ENCODE assay signal across 23 mouse cellular contexts in the genomic region with DNA sequence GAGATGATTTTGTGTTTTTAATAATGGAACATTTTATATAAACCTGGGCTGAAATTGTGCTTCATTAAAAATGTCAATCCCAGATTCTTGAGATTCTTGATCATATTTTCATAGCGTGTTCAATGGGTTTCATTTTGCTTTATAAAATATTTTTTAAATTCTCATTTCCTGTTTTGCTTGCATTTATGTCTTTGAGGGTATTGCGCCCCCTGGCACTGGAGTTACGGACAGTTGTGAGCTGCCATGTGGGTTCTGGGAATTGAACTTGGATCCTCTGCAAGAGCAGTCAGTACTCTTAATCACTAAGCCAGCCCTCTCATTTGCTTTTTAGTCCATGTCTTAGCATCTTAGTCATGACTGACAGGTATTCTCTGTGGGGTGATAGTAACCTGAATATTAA. TPM values are rescaled to one million over a fixed set of nuclear protein-coding genes. Genes with fewer than 3 reads are reported as not detected.
A peak's percentile ranks its signal among the peaks of the same experiment; 100 is the strongest.
DNase-seq lines count a peak whose midpoint lies in the region; ATAC-seq and TF ChIP-seq lines count a peak whose summit lies in the region.
"Had no signal": no experiment of that assay in that cellular context is flagged by ENCODE, and none has a peak within 500 bp of the region (broad histone marks: within the 10 kb centered on the region; RNA-seq: fewer than 3 reads in every experiment).

No protein-coding gene starts in this region.

- H3K4me2 ChIP-seq in heart, postnatal 0 days (ENCODE audit: low read depth, low read length), result no peak overlapping the region
- H3K4me2 ChIP-seq in lung, postnatal 0 days (replicated peaks; ENCODE audit: low read depth, low read length), result no peak overlapping the region
- H3K4me2 ChIP-seq in stomach, postnatal 0 days (replicated peaks; ENCODE audit: low read depth), result no peak overlapping the region
- H3K4me2 ChIP-seq: embryonic facial prominence, embryonic 12.5 days; heart, embryonic 12.5 days; hindbrain, embryonic 12.5 days; midbrain, embryonic 11.5 days had no signal

- peaks cover 17% of the 10 kb centered on the region for H3K4me1 ChIP-seq in heart, postnatal 0 days (ENCODE audit: control insufficient read depth, insufficient read depth)
- H3K4me1 ChIP-seq in lung, postnatal 0 days (ENCODE audit: insufficient read depth, low read depth, low read length), result no peaks in the 10 kb centered on the region
- peaks cover 3% of the 10 kb centered on the region; the same call in 1 of the 2 replicates for H3K4me1 ChIP-seq in stomach, postnatal 0 days (replicated peaks; ENCODE audit: control insufficient read depth, insufficient read depth)
- H3K4me1 ChIP-seq: embryonic facial prominence, embryonic 12.5 days had no signal

- H3K4me3 ChIP-seq in heart, postnatal 0 days (ENCODE audit: low read depth, low read length), result no peak overlapping the region
- H3K4me3 ChIP-seq in lung, postnatal 0 days (ENCODE audit: low read depth, low read length), result no peak overlapping the region
- H3K4me3 ChIP-seq in stomach, postnatal 0 days (ENCODE audit: low read depth, low read length), result no peak overlapping the region
- H3K4me3 ChIP-seq: embryonic facial prominence, embryonic 12.5 days; heart, embryonic 12.5 days; hindbrain, embryonic 12.5 days had no signal

- H3K9me3 ChIP-seq in heart, postnatal 0 days (replicated peaks; ENCODE audit: control insufficient read depth, low read length), result peaks cover 4% of the 10 kb centered on the region
- H3K9me3 ChIP-seq in lung, postnatal 0 days (ENCODE audit: low read length), result no peaks in the 10 kb centered on the region
- no peaks in the 10 kb centered on the region for H3K9me3 ChIP-seq in stomach, postnatal 0 days (ENCODE audit: control insufficient read depth, low read length)
- H3K9me3 ChIP-seq: embryonic facial prominence, embryonic 12.5 days; heart, embryonic 12.5 days; hindbrain, embryonic 12.5 days had no signal

- ATAC-seq in heart, postnatal 0 days (ENCODE audit: insufficient read depth, low read depth), result no peak
- no peak for ATAC-seq in lung, postnatal 0 days
- no peak for ATAC-seq in stomach, postnatal 0 days (ENCODE audit: low FRiP score, low TSS enrichment)
- ATAC-seq: forebrain, postnatal 0 days had no signal

- TF ChIP-seq EP300 in heart, postnatal 0 days (IDR thresholded peaks at IDR 0.05; ENCODE audit: low read depth), result no peak
- no peak for TF ChIP-seq EP300 in lung, postnatal 0 days (IDR thresholded peaks at IDR 0.05)
- TF ChIP-seq EP300 in stomach, postnatal 0 days (optimal IDR thresholded peaks at IDR 0.05), result no peak

- TF ChIP-seq CTCF in heart, postnatal 0 days (IDR thresholded peaks at IDR 0.05; ENCODE audit: low read depth), result 0 out of 2 replicates have a peak, but pooled peaks have one; percentile 1
- peak; percentile 8; the same call in 1 of the 2 replicates for TF ChIP-seq CTCF in lung, postnatal 0 days (IDR thresholded peaks at IDR 0.05)
- TF ChIP-seq CTCF in stomach, postnatal 0 days (IDR thresholded peaks at IDR 0.05; ENCODE audit: low read depth), result peak; percentile 24; the same call in 1 of the 2 replicates

- intact Hi-C loops in heart, postnatal 14 days (cut with DNase I), result no loop called here
- intact Hi-C loops in gastrocnemius, postnatal 14 days (cut with DNase I; ENCODE audit: low total_unique reads), result no loop called here

- no peaks in the 10 kb centered on the region for H3K27me3 ChIP-seq in heart, postnatal 0 days (ENCODE audit: control insufficient read depth, insufficient read depth, low read length)
- no peaks in the 10 kb centered on the region for H3K27me3 ChIP-seq in lung, postnatal 0 days (replicated peaks; ENCODE audit: insufficient read depth, low read length)
- no peaks in the 10 kb centered on the region for H3K27me3 ChIP-seq in stomach, postnatal 0 days (ENCODE audit: control insufficient read depth, insufficient read depth, low read length)
- H3K27me3 ChIP-seq: embryonic facial prominence, embryonic 12.5 days; heart, embryonic 12.5 days; hindbrain, embryonic 12.5 days had no signal

- H3K36me3 ChIP-seq in heart, postnatal 0 days (replicated peaks; ENCODE audit: control insufficient read depth, insufficient read depth, low read length), result no peaks in the 10 kb centered on the region
- no peaks in the 10 kb centered on the region for H3K36me3 ChIP-seq in lung, postnatal 0 days (ENCODE audit: insufficient read depth, low read length)
- H3K36me3 ChIP-seq in stomach, postnatal 0 days (ENCODE audit: control insufficient read depth, insufficient read depth, low read length), result no peaks in the 10 kb centered on the region
- H3K36me3 ChIP-seq: embryonic facial prominence, embryonic 12.5 days; heart, embryonic 12.5 days; hindbrain, embryonic 12.5 days had no signal

- WGBS in heart, postnatal 0 days, result 88% methylated on average over 3 of the region's 3 CpGs
- 80% methylated on average over 3 of the region's 3 CpGs for WGBS in lung, postnatal 0 days
- WGBS in stomach, postnatal 0 days, result 88% methylated on average over 3 of the region's 3 CpGs

- no peak for DNase-seq in heart, postnatal 0 days (ENCODE audit: low spot score)
- DNase-seq in heart, postnatal 14 days, result no peak
- no peak for DNase-seq in lung, postnatal 0 days (ENCODE audit: low spot score)
- DNase-seq in lung, postnatal 14 days, result no peak
- DNase-seq in Muller cell, postnatal 12 days (ENCODE audit: inconsistent ontology term), result peak; percentile 13
- no peak for DNase-seq in stomach, postnatal 0 days (ENCODE audit: low spot score)
- DNase-seq in gastrocnemius, postnatal 14 days, result no peak
- DNase-seq in cerebellum, postnatal 36 days, result no peak
- DNase-seq: adrenal gland, adult 2 months; cerebellum, adult 11-12 months; cerebellum, postnatal 10 days; forebrain, postnatal 0 days; gastrocnemius, postnatal 25 days; heart, adult 18-20 months; kidney, adult 2 months; kidney, postnatal 14 days; layer of hippocampus, postnatal 36 days; right cerebral cortex, postnatal 25 days; thymus, adult 18-20 months had no signal

- H3K9ac ChIP-seq in heart, postnatal 0 days (replicated peaks; ENCODE audit: low read depth, low read length), result no peak overlapping the region
- H3K9ac ChIP-seq in lung, postnatal 0 days (replicated peaks; ENCODE audit: low read depth), result no peak overlapping the region
- H3K9ac ChIP-seq in stomach, postnatal 0 days (ENCODE audit: low read length), result no peak overlapping the region
- H3K9ac ChIP-seq: embryonic facial prominence, embryonic 12.5 days; forebrain, postnatal 0 days; heart, embryonic 12.5 days; hindbrain, embryonic 12.5 days had no signal

- no peak overlapping the region for H3K27ac ChIP-seq in heart, postnatal 0 days (ENCODE audit: low read depth)
- H3K27ac ChIP-seq in lung, postnatal 0 days (ENCODE audit: low read length), result no peak overlapping the region
- H3K27ac ChIP-seq in stomach, postnatal 0 days (replicated peaks), result no peak overlapping the region
- H3K27ac ChIP-seq: embryonic facial prominence, embryonic 12.5 days; hindbrain, embryonic 12.5 days had no signal

RNA-seq across cellular contexts. Expression of a gene that starts 1.8 kb away (rescaled TPM):
- 89.0 and 147 TPM in 2 replicates for total RNA-seq in heart, postnatal 0 days (2014; rRNA removed; ENCODE audit: low replicate concordance)
- 77.4 and 81.4 TPM in 2 replicates for polyA plus RNA-seq in heart, postnatal 0 days (2015; fragmentation: Nextera tagmentation; extraction: Ambion mirVana)
- 10 to 100 TPM; 55.5 to 60.1 TPM for total RNA-seq in heart, postnatal 14 days (2021)
- 45.5 and 47.4 TPM in 2 replicates for polyA plus RNA-seq in lung, postnatal 0 days (2015; fragmentation: Nextera tagmentation; extraction: Ambion mirVana)
- polyA plus RNA-seq in stomach, postnatal 0 days (2015; fragmentation: Nextera tagmentation; extraction: Ambion mirVana), result 33.3 and 36.9 TPM in 2 replicates
- total RNA-seq in gastrocnemius, postnatal 14 days (2021), result 10 to 100 TPM; 34.7 to 38.2 TPM
